Mouse (Mus musculus) heart, embryonic 15.5 days (tissue): Measurements from ENCODE around the gene Trpc4ap. TPM values are rescaled to one million over a fixed set of nuclear protein-coding genes. Genes with fewer than 3 reads are reported as not detected.

Experiments
- ATAC-seq: fragments of 200-750 bp; cut with Nextera tagmentation; replicated peaks from 2 replicates; pipeline ENCODE4 v1.8.0; 2017; ENCODE audit warnings: low read depth, moderate TSS enrichment; ENCODE audit not compliant: insufficient number of reproducible peaks, insufficient read depth, low FRiP score
- H3K27ac ChIP-seq: fragments of 300-500 bp; sonication (generic); 2 replicates; pipeline ENCODE4 v1.5.1; 2015; ENCODE audit warnings: mild to moderate bottlenecking, inconsistent platforms
- H3K27me3 ChIP-seq: fragments of 300-500 bp; sonication (generic); 2 replicates; pipeline ENCODE4 v1.6.1; 2015; ENCODE audit warnings: inconsistent platforms
- H3K36me3 ChIP-seq: fragments of 300-500 bp; sonication (generic); 2 replicates; pipeline ENCODE4 v1.6.1; 2015; ENCODE audit warnings: mild to moderate bottlenecking, inconsistent platforms
- H3K4me1 ChIP-seq: fragments of 300-500 bp; sonication (generic); replicated peaks from 2 replicates; pipeline ENCODE4 v1.6.1; 2015; ENCODE audit warnings: inconsistent platforms
- H3K4me2 ChIP-seq: fragments of 300-500 bp; sonication (generic); 2 replicates; pipeline ENCODE4 v1.6.1; 2015; ENCODE audit warnings: inconsistent platforms, mild to moderate bottlenecking, moderate library complexity
- H3K4me3 ChIP-seq: fragments of 300-500 bp; sonication (generic); 2 replicates; pipeline ENCODE4 v1.5.1; 2015; ENCODE audit warnings: mild to moderate bottlenecking, inconsistent platforms
- H3K9ac ChIP-seq: fragments of 300-500 bp; sonication (generic); 2 replicates; pipeline ENCODE4 v1.6.1; 2015; ENCODE audit warnings: mild to moderate bottlenecking, inconsistent platforms
- H3K9me3 ChIP-seq: fragments of 300-500 bp; sonication (generic); replicated peaks from 2 replicates; pipeline ENCODE4 v1.6.1; 2016; ENCODE audit warnings: inconsistent platforms
- WGBS: fragments of 180-500 bp; shearing (Covaris S2); methylation state at CpG from one replicate; pipeline ENCODE4 v1.1.7; 2015; ENCODE audit warnings: mixed read lengths; 5-methylcytosine and 5-hydroxymethylcytosine counted together
- microRNA counts: library from miRNA; unstranded; fragments of <30 nt; microRNA quantifications from one replicate; lab custom pipeline; 2016
- microRNA-seq: library from miRNA; unstranded; fragments of <30 nt; microRNA quantifications from one replicate; pipeline ENCODE4, GENCODE M21; 2016
- polyA plus RNA-seq: library from polyadenylated mRNA; unstranded; fragments of >200 nt; fragmentation: Nextera tagmentation; extraction: Ambion mirVana; gene quantifications from 2 replicates; pipeline ENCODE4 v1.2.1, GENCODE M21; 2015

The Trpc4ap gene
- polyA plus RNA-seq, 1 experiment from 2014 or later: 83.0 TPM

- H3K27ac ChIP-seq: no peak overlapping the region
- H3K4me1 ChIP-seq: peaks cover 14% of the 10 kb centered on the region
- H3K9me3 ChIP-seq: no peaks in the 10 kb centered on the region
- no peak overlapping the region for H3K4me2 ChIP-seq
- ATAC-seq: no peak
- 67% methylated on average over 6 of the region's 6 CpGs for WGBS
- H3K27me3 ChIP-seq: no peaks in the 10 kb centered on the region
- H3K36me3 ChIP-seq: no peaks in the 10 kb centered on the region
- no peak overlapping the region for H3K4me3 ChIP-seq
- H3K9ac ChIP-seq: no peak overlapping the region
These were observed 102.7 kb downstream of the Trpc4ap start for GRCm38 (mm10) chr2:155589521-155589920.

- no peak overlapping the region for H3K4me2 ChIP-seq
- WGBS: 72% methylated on average over 3 of the region's 3 CpGs
- H3K36me3 ChIP-seq: no peaks in the 10 kb centered on the region
- peaks cover 13% of the 10 kb centered on the region for H3K4me1 ChIP-seq
- no peaks in the 10 kb centered on the region for H3K9me3 ChIP-seq
- H3K27ac ChIP-seq: no peak overlapping the region
- H3K4me3 ChIP-seq: no peak overlapping the region
- H3K9ac ChIP-seq: no peak overlapping the region
- no peaks in the 10 kb centered on the region for H3K27me3 ChIP-seq
- ATAC-seq: no peak
These were observed 104.0 kb downstream of the Trpc4ap start for GRCm38 (mm10) chr2:155588136-155588535.

GRCm38 (mm10) chr2:155585486-155585885 is 106.7 kb downstream of the Trpc4ap start:
- no peak overlapping the region for H3K4me3 ChIP-seq
- ATAC-seq: no peak
- H3K9me3 ChIP-seq: no peaks in the 10 kb centered on the region
- H3K36me3 ChIP-seq: no peaks in the 10 kb centered on the region
- H3K27ac ChIP-seq: no peak overlapping the region
- WGBS: 62% methylated on average over 10 of the region's 10 CpGs
- H3K4me2 ChIP-seq: no peak overlapping the region
- H3K27me3 ChIP-seq: no peaks in the 10 kb centered on the region
- no peak overlapping the region for H3K9ac ChIP-seq
- H3K4me1 ChIP-seq: no peaks in the 10 kb centered on the region

GRCm38 (mm10) chr2:155585082-155585481 is 107.1 kb downstream of the Trpc4ap start:
- H3K4me2 ChIP-seq: no peak overlapping the region
- H3K27me3 ChIP-seq: no peaks in the 10 kb centered on the region
- no peaks in the 10 kb centered on the region for H3K4me1 ChIP-seq
- no peak overlapping the region for H3K27ac ChIP-seq
- H3K4me3 ChIP-seq: no peak overlapping the region
- no peak for ATAC-seq
- no peak overlapping the region for H3K9ac ChIP-seq
- H3K9me3 ChIP-seq: no peaks in the 10 kb centered on the region
- WGBS: 86% methylated on average over 9 of the region's 9 CpGs
- H3K36me3 ChIP-seq: no peaks in the 10 kb centered on the region

MicroRNA genes within 50 kb of the gene (microRNA counts, 519-probe panel; counts per million panel counts)
- microRNA mmu-miR-499 (lab: Ali Mortazavi, UCI): 4,164 counts per million, percentile 92 among the panel's probes with 10 or more counts

Small RNAs within 50 kb of the gene (microRNA-seq; reads per million reads assigned to microRNA genes)
- gene Mir499: 2,241 reads per million, percentile 84 among the genes with 10 or more reads in this experiment

Other genes starting within 250 kb of the Trpc4ap start
- 12.0 and 14.5 TPM in 2 replicates for gene Ncoa6, start 218.5 kb downstream of the Trpc4ap start, polyA plus RNA-seq
- 20.0 and 22.5 TPM in 2 replicates for gene Acss2, start 174.4 kb downstream of the Trpc4ap start, polyA plus RNA-seq
- 1.1 and 2.4 TPM in 2 replicates for gene Ggt7, start 174.1 kb downstream of the Trpc4ap start, polyA plus RNA-seq
- gene Gss, start 99.6 kb downstream of the Trpc4ap start, polyA plus RNA-seq: 20.0 and 26.9 TPM in 2 replicates
- gene Myh7b, start 81.2 kb downstream of the Trpc4ap start, polyA plus RNA-seq: 21.1 and 21.8 TPM in 2 replicates
- 20.3 and 29.3 TPM in 2 replicates for gene Edem2, start 37.1 kb upstream of the Trpc4ap start, polyA plus RNA-seq
- not detected in 2 replicates for gene Gm17581, start 43.5 kb upstream of the Trpc4ap start, polyA plus RNA-seq
- 8.0 and 8.3 TPM in 2 replicates for gene Procr, start 58.7 kb upstream of the Trpc4ap start, polyA plus RNA-seq
- gene Mmp24, start 83.0 kb upstream of the Trpc4ap start, polyA plus RNA-seq: 0.05 and 0.13 TPM in 2 replicates
- 14.8 and 16.8 TPM in 2 replicates for gene BC029722, start 127.0 kb upstream of the Trpc4ap start, polyA plus RNA-seq
- 107 and 132 TPM in 2 replicates for gene Eif6, start 134.5 kb upstream of the Trpc4ap start, polyA plus RNA-seq
- 0.05 and 0.08 TPM in 2 replicates for gene Fam83c, start 142.5 kb upstream of the Trpc4ap start, polyA plus RNA-seq
- 114 and 134 TPM in 2 replicates for gene Uqcc1, start 237.9 kb upstream of the Trpc4ap start, polyA plus RNA-seq
- gene Gm15557, start 248.3 kb upstream of the Trpc4ap start, polyA plus RNA-seq: not detected in 2 replicates